Mouse (Mus musculus): ENCODE measurements around the gene Fkbp4. TPM values are rescaled to one million over a fixed set of nuclear protein-coding genes. Genes with fewer than 3 reads are reported as not detected.

The Fkbp4 gene
- polyA plus RNA-seq, 1 experiment from 2014 or later, result 489 TPM

Other genes starting within 250 kb of the Fkbp4 start
- 1.7 and 1.9 TPM in 2 replicates for gene Tead4, start 137.9 kb downstream of the Fkbp4 start, polyA plus RNA-seq (2014; fragmentation: Nextera tagmentation; extraction: Ambion mirVana)
- 14.4 and 18.6 TPM in 2 replicates for gene Tulp3, start 82.8 kb downstream of the Fkbp4 start, polyA plus RNA-seq (2014; fragmentation: Nextera tagmentation; extraction: Ambion mirVana)
- gene Rhno1, start 75.8 kb downstream of the Fkbp4 start, polyA plus RNA-seq (2014; fragmentation: Nextera tagmentation; extraction: Ambion mirVana), result 125 and 136 TPM in 2 replicates
- 37.2 and 41.4 TPM in 2 replicates for gene Foxm1, start 75.7 kb downstream of the Fkbp4 start, polyA plus RNA-seq (2014; fragmentation: Nextera tagmentation; extraction: Ambion mirVana)
- 0.43 TPM in 1 of 2 replicates, not detected in the other for gene Tex52, start 63.2 kb downstream of the Fkbp4 start, polyA plus RNA-seq (2014; fragmentation: Nextera tagmentation; extraction: Ambion mirVana)
- gene Gm44596, start 63.2 kb downstream of the Fkbp4 start, polyA plus RNA-seq (2014; fragmentation: Nextera tagmentation; extraction: Ambion mirVana), result not detected in 2 replicates
- 6.1 and 6.6 TPM in 2 replicates for gene Nrip2, start 39.4 kb downstream of the Fkbp4 start, polyA plus RNA-seq (2014; fragmentation: Nextera tagmentation; extraction: Ambion mirVana)
- 29.6 and 35.9 TPM in 2 replicates for gene Itfg2, start 13.7 kb downstream of the Fkbp4 start, polyA plus RNA-seq (2014; fragmentation: Nextera tagmentation; extraction: Ambion mirVana)
- gene Pzp, start 88.0 kb upstream of the Fkbp4 start, polyA plus RNA-seq (2014; fragmentation: Nextera tagmentation; extraction: Ambion mirVana), result 0.05 TPM in 1 of 2 replicates, not detected in the other
- 2.5 and 3.5 TPM in 2 replicates for gene A2ml1, start 142.9 kb upstream of the Fkbp4 start, polyA plus RNA-seq (2014; fragmentation: Nextera tagmentation; extraction: Ambion mirVana)
- not detected in 2 replicates for gene Klrb1a, start 184.9 kb upstream of the Fkbp4 start, polyA plus RNA-seq (2014; fragmentation: Nextera tagmentation; extraction: Ambion mirVana)
- 0.60 and 0.73 TPM in 2 replicates for gene Clec2h, start 223.7 kb upstream of the Fkbp4 start, polyA plus RNA-seq (2014; fragmentation: Nextera tagmentation; extraction: Ambion mirVana)

All from intestine, embryonic 14.5 days (tissue).